Comparison of ENCODE assay signal across 8 mouse cellular contexts in the genomic region with DNA sequence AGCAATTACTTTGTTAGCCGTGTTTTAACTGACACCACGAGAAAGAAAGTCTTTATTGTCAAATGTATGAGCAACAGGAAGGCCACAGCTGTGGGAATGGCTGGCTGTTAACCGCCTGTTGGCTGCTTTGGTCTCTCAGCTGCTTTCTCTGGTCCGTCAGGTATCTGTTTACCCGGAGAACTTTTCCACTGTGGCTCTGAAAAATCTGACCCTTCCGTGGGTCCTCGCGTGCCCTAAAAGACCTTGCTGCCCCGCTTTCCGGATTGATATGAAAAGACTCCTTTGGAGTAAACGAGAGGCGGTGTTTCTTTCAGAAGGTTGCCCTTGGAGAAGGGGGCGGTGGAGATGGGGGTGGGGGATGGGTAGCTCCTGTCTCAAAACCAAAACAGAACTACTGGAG.
DNase-seq lines count a peak whose midpoint lies in the region; ATAC-seq and TF ChIP-seq lines count a peak whose summit lies in the region.

No protein-coding gene starts in this region.

- H3K4me1 ChIP-seq in forebrain, embryonic 11.5 days (replicated peaks; ENCODE audit: control insufficient read depth, insufficient read depth, low read length), result peaks cover 29% of the 10 kb centered on the region
- H3K4me1 ChIP-seq in limb, embryonic 10.5 days, result peaks cover 14% of the 10 kb centered on the region
- peaks cover 11% of the 10 kb centered on the region; the same call in 1 of the 2 replicates for H3K4me1 ChIP-seq in neural tube, embryonic 14.5 days (ENCODE audit: control insufficient read depth, insufficient read depth, low read length)

- no peaks in the 10 kb centered on the region for H3K36me3 ChIP-seq in forebrain, embryonic 11.5 days (ENCODE audit: control insufficient read depth, insufficient read depth, low read length)
- H3K36me3 ChIP-seq in limb, embryonic 10.5 days, result no peaks in the 10 kb centered on the region
- no peaks in the 10 kb centered on the region for H3K36me3 ChIP-seq in neural tube, embryonic 14.5 days (ENCODE audit: control insufficient read depth, insufficient read depth, low read length)

- H3K4me2 ChIP-seq in forebrain, embryonic 11.5 days (ENCODE audit: low read depth, low read length, severe bottlenecking), result peak overlapping the region; percentile 67
- H3K4me2 ChIP-seq in neural tube, embryonic 14.5 days (ENCODE audit: low read depth, low read length), result peak overlapping the region; percentile 54

- peaks cover 2% of the 10 kb centered on the region for H3K27me3 ChIP-seq in forebrain, embryonic 11.5 days (ENCODE audit: control insufficient read depth, insufficient read depth, low read length)
- 0 out of 2 replicates have a peak, but pooled peaks cover 10% of the 10 kb centered on the region for H3K27me3 ChIP-seq in limb, embryonic 10.5 days (ENCODE audit: low read depth, poor library complexity, severe bottlenecking)
- no peaks in the 10 kb centered on the region for H3K27me3 ChIP-seq in neural tube, embryonic 14.5 days (ENCODE audit: control insufficient read depth, insufficient read depth, low read length)

- ATAC-seq in forebrain, embryonic 11.5 days (replicated peaks; ENCODE audit: low FRiP score), result no peak
- no peak; the same call in 1 of the 2 replicates for ATAC-seq in neural tube, embryonic 14.5 days (ENCODE audit: low read depth)
- no peak for ATAC-seq in megakaryocyte progenitor cell, adult 5-6 weeks (replicated peaks; ENCODE audit: poor library complexity)

- peak overlapping the region; percentile 35 for H3K9ac ChIP-seq in forebrain, embryonic 11.5 days (ENCODE audit: low read length)
- peak overlapping the region; percentile 2; the same call in 1 of the 2 replicates for H3K9ac ChIP-seq in neural tube, embryonic 14.5 days (replicated peaks; ENCODE audit: low read depth, low read length)

- H3K27ac ChIP-seq in layer of hippocampus, adult 2 months, result peak overlapping the region; percentile 59; the same call in 1 of the 2 replicates
- peak overlapping the region; percentile 63 for H3K27ac ChIP-seq in forebrain, embryonic 11.5 days (ENCODE audit: low read depth, low read length)
- peak overlapping the region; percentile 66 for H3K27ac ChIP-seq in limb, embryonic 10.5 days
- 0 out of 2 replicates have a peak overlapping the region, but pooled peaks have one; percentile 17 for H3K27ac ChIP-seq in neural tube, embryonic 14.5 days (ENCODE audit: low read depth, low read length)

- under 1% methylated on average over 13 of the region's 13 CpGs for WGBS in forebrain, embryonic 11.5 days
- WGBS in limb, embryonic 10.5 days, result 2% methylated on average over 13 of the region's 13 CpGs
- WGBS in neural tube, embryonic 14.5 days, result 1% methylated on average over 13 of the region's 13 CpGs

- DNase-seq in layer of hippocampus, adult 2 months (ENCODE audit: low spot score in 2 of 2), result no peak
- DNase-seq in layer of hippocampus, adult 18-20 months (ENCODE audit: low spot score in 2 of 2), result no peak
- peak; percentile 61 for DNase-seq in forebrain, embryonic 11.5 days (ENCODE audit: low spot score)
- peak; percentile 51 for DNase-seq in limb, embryonic 10.5 days (ENCODE audit: low spot score)
- no peak for DNase-seq in yolk sac, embryonic 10.5 days (ENCODE audit: low spot score)
- no peak for DNase-seq in urinary bladder, postnatal 4 days (ENCODE audit: low spot score in 2 of 2)

- no peaks in the 10 kb centered on the region for H3K9me3 ChIP-seq in forebrain, embryonic 11.5 days (ENCODE audit: control insufficient read depth, low read length)
- no peaks in the 10 kb centered on the region for H3K9me3 ChIP-seq in limb, embryonic 10.5 days (replicated peaks)
- H3K9me3 ChIP-seq in neural tube, embryonic 14.5 days (ENCODE audit: control insufficient read depth, low read length), result no peaks in the 10 kb centered on the region

- H3K4me3 ChIP-seq in layer of hippocampus, adult 2 months, result peak overlapping the region; percentile 42
- peak overlapping the region; percentile 26 for H3K4me3 ChIP-seq in forebrain, embryonic 11.5 days (ENCODE audit: low read depth, low read length)
- peak overlapping the region; percentile 47 for H3K4me3 ChIP-seq in limb, embryonic 10.5 days
- H3K4me3 ChIP-seq in neural tube, embryonic 14.5 days (ENCODE audit: low read depth, low read length), result peak overlapping the region; percentile 11

- no peak for TF ChIP-seq CTCF in layer of hippocampus, adult 2 months (conservative IDR thresholded peaks at IDR 0.05)

Comparison
In these comparisons a context has a peak if more than half of its experiments do, and no peak if none do; other contexts are left out.
1. DNase-seq: peak in forebrain, embryonic 11.5 days (single experiment) and limb, embryonic 10.5 days (single experiment); none in layer of hippocampus, adult 2 months (0 of 2), layer of hippocampus, adult 18-20 months (0 of 2), yolk sac, embryonic 10.5 days (single experiment) and urinary bladder, postnatal 4 days (0 of 2).
2. Peak in every context shown above with its lines, with median percentiles within 50 percentile points of each other: H3K27ac ChIP-seq and H3K4me3 ChIP-seq.